Mouse (Mus musculus): ENCODE measurements around the gene Celf3. TPM values are rescaled to one million over a fixed set of nuclear protein-coding genes. Genes with fewer than 3 reads are reported as not detected.
A peak's percentile ranks its signal among the peaks of the same experiment; 100 is the strongest.

Gene Celf3
- polyA plus RNA-seq, 1 experiment from 2014 or later: 0.39 TPM

- H3K9ac ChIP-seq (ENCODE audit: low read depth, low read length): no peak overlapping the region
- no peak for TF ChIP-seq CTCF (IDR thresholded peaks at IDR 0.05; ENCODE audit: low read depth)
- ATAC-seq (replicated peaks; ENCODE audit: low FRiP score, low read depth): no peak
- no peaks in the 10 kb centered on the region for H3K9me3 ChIP-seq (replicated peaks; ENCODE audit: low read length)
- no peaks in the 10 kb centered on the region for H3K27me3 ChIP-seq (ENCODE audit: insufficient read depth, low read length)
- no peak overlapping the region for H3K4me2 ChIP-seq (ENCODE audit: low read length)
- 69% methylated on average over 13 of the region's 13 CpGs for WGBS
- no peaks in the 10 kb centered on the region for H3K36me3 ChIP-seq (ENCODE audit: insufficient read depth, low read length)
- no peak overlapping the region for H3K27ac ChIP-seq
- no peak for DNase-seq (ENCODE audit: low spot score)
- no peaks in the 10 kb centered on the region for H3K4me1 ChIP-seq (replicated peaks; ENCODE audit: insufficient read depth, low read length)
- H3K4me3 ChIP-seq (replicated peaks; ENCODE audit: low read depth, low read length): no peak overlapping the region
These were observed 12.3 kb upstream of the Celf3 start for GRCm38 (mm10) chr3:94465632-94466430.

- ATAC-seq (replicated peaks; ENCODE audit: low FRiP score, low read depth) (no peak), DNase-seq (ENCODE audit: low spot score) (no peak)
- Histone ChIP-seq H3K4me2 (ENCODE audit: low read length) (no peak overlapping the region), H3K9me3 (replicated peaks; ENCODE audit: low read length) (no peaks in the 10 kb centered on the region), H3K4me1 (replicated peaks; ENCODE audit: insufficient read depth, low read length) (no peaks in the 10 kb centered on the region), H3K36me3 (ENCODE audit: insufficient read depth, low read length) (no peaks in the 10 kb centered on the region), H3K9ac (ENCODE audit: low read depth, low read length) (no peak overlapping the region), H3K4me3 (replicated peaks; ENCODE audit: low read depth, low read length) (no peak overlapping the region), H3K27me3 (ENCODE audit: insufficient read depth, low read length) (no peaks in the 10 kb centered on the region), H3K27ac (no peak overlapping the region)
- no peak for TF ChIP-seq CTCF (IDR thresholded peaks at IDR 0.05; ENCODE audit: low read depth)
- WGBS: 56% methylated on average over 3 of the region's 3 CpGs
These were observed 9.2 kb upstream of the Celf3 start for GRCm38 (mm10) chr3:94468931-94469330.

GRCm38 (mm10) chr3:94472447-94473114 is 5.5 kb upstream of the Celf3 start:
- Histone ChIP-seq H3K9ac (ENCODE audit: low read depth, low read length) (no peak overlapping the region), H3K27ac (no peak overlapping the region), H3K9me3 (replicated peaks; ENCODE audit: low read length) (no peaks in the 10 kb centered on the region), H3K36me3 (ENCODE audit: insufficient read depth, low read length) (no peaks in the 10 kb centered on the region), H3K4me3 (replicated peaks; ENCODE audit: low read depth, low read length) (no peak overlapping the region), H3K4me2 (ENCODE audit: low read length) (peak overlapping the region; percentile 40), H3K27me3 (ENCODE audit: insufficient read depth, low read length) (no peaks in the 10 kb centered on the region), H3K4me1 (replicated peaks; ENCODE audit: insufficient read depth, low read length) (no peaks in the 10 kb centered on the region)
- DNase-seq (ENCODE audit: low spot score) (peak; percentile 62), ATAC-seq (replicated peaks; ENCODE audit: low FRiP score, low read depth) (peak; percentile 76; the same call in 1 of the 2 replicates)
- TF ChIP-seq CTCF (IDR thresholded peaks at IDR 0.05; ENCODE audit: low read depth): no peak
- 9% methylated on average over 28 of the region's 28 CpGs for WGBS

- Histone ChIP-seq H3K27ac (no peak overlapping the region), H3K4me3 (replicated peaks; ENCODE audit: low read depth, low read length) (no peak overlapping the region), H3K4me2 (ENCODE audit: low read length) (peak overlapping the region; percentile 40; the same call in 1 of the 2 replicates), H3K36me3 (ENCODE audit: insufficient read depth, low read length) (no peaks in the 10 kb centered on the region), H3K4me1 (replicated peaks; ENCODE audit: insufficient read depth, low read length) (no peaks in the 10 kb centered on the region), H3K9ac (ENCODE audit: low read depth, low read length) (no peak overlapping the region), H3K9me3 (replicated peaks; ENCODE audit: low read length) (no peaks in the 10 kb centered on the region), H3K27me3 (ENCODE audit: insufficient read depth, low read length) (no peaks in the 10 kb centered on the region)
- 28% methylated on average over 10 of the region's 10 CpGs for WGBS
- ATAC-seq (replicated peaks; ENCODE audit: low FRiP score, low read depth): no peak
- TF ChIP-seq CTCF (IDR thresholded peaks at IDR 0.05; ENCODE audit: low read depth): no peak
- no peak for DNase-seq (ENCODE audit: low spot score)
These were observed 5.0 kb upstream of the Celf3 start for GRCm38 (mm10) chr3:94473115-94473505.

GRCm38 (mm10) chr3:94473567-94474232 is 4.4 kb upstream of the Celf3 start:
- no peak for DNase-seq (ENCODE audit: low spot score)
- Histone ChIP-seq H3K9me3 (replicated peaks; ENCODE audit: low read length) (no peaks in the 10 kb centered on the region), H3K27me3 (ENCODE audit: insufficient read depth, low read length) (no peaks in the 10 kb centered on the region), H3K36me3 (ENCODE audit: insufficient read depth, low read length) (no peaks in the 10 kb centered on the region), H3K4me1 (replicated peaks; ENCODE audit: insufficient read depth, low read length) (no peaks in the 10 kb centered on the region), H3K4me2 (ENCODE audit: low read length) (no peak overlapping the region), H3K4me3 (replicated peaks; ENCODE audit: low read depth, low read length) (no peak overlapping the region), H3K27ac (no peak overlapping the region), H3K9ac (ENCODE audit: low read depth, low read length) (no peak overlapping the region)
- no peak for TF ChIP-seq CTCF (IDR thresholded peaks at IDR 0.05; ENCODE audit: low read depth)
- no peak for ATAC-seq (replicated peaks; ENCODE audit: low FRiP score, low read depth)
- 70% methylated on average over 5 of the region's 5 CpGs for WGBS

GRCm38 (mm10) chr3:94476301-94477035 is 1.6 kb upstream of the Celf3 start:
- WGBS: 54% methylated on average over 8 of the region's 8 CpGs
- DNase-seq (ENCODE audit: low spot score) (no peak), ATAC-seq (replicated peaks; ENCODE audit: low FRiP score, low read depth) (0 out of 2 replicates have a peak, but pooled peaks have one; percentile 15)
- H3K4me2 ChIP-seq (ENCODE audit: low read length): no peak overlapping the region
- H3K36me3 ChIP-seq (ENCODE audit: insufficient read depth, low read length): no peaks in the 10 kb centered on the region
- H3K4me1 ChIP-seq (replicated peaks; ENCODE audit: insufficient read depth, low read length): no peaks in the 10 kb centered on the region
- no peak overlapping the region for H3K9ac ChIP-seq (ENCODE audit: low read depth, low read length)
- TF ChIP-seq CTCF (IDR thresholded peaks at IDR 0.05; ENCODE audit: low read depth): no peak
- peaks cover 5% of the 10 kb centered on the region; the same call in 1 of the 2 replicates for H3K27me3 ChIP-seq (ENCODE audit: insufficient read depth, low read length)
- H3K27ac ChIP-seq: 0 out of 2 replicates have a peak overlapping the region, but pooled peaks have one; percentile 2
- no peaks in the 10 kb centered on the region for H3K9me3 ChIP-seq (replicated peaks; ENCODE audit: low read length)
- H3K4me3 ChIP-seq (replicated peaks; ENCODE audit: low read depth, low read length): no peak overlapping the region
